Mouse (Mus musculus): ENCODE measurements around the gene Tmem117. TPM values are rescaled to one million over a fixed set of nuclear protein-coding genes. Genes with fewer than 3 reads are reported as not detected.

The Tmem117 gene
- total RNA-seq, 2 experiments from 2014 or later = 16.9 to 19.2 TPM

DNA sequence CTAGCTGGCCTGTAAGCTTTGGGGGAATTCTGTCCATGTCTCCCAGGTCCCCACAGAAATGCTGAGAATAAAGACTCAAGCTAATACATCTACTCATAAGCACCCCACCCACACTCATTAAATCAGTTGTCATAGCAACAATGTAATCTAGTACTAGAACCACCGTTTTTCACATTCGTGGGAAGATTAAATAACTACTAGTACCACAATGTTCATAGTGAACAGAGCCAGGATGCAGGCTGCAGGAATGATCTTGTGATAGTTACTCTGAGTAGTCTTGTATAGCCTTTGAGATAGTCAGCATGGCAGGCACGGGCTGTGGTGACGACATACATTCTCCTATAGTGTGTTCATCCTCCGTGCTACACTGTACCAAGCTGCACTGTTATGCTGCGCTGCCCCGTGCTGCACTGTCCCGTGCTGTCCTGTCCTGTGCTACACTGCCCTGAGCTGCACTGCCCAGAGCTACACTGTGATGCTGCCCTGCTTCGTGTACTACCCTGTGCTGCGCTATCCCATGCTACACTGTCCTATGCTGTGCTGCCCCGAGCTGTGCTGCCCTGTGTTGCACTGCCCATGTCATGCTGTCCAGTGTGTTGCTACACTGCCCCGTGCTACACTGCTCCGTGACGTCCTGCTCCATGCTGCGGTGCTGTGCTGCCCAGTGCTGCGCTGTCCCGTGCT, 507.0 kb downstream of the Tmem117 start:
- intact Hi-C loops (cut with DNase I) = no loop called here
- Histone ChIP-seq H3K4me3 (no peak overlapping the region), H3K27ac (no peak overlapping the region)
- TF ChIP-seq CTCF (IDR thresholded peaks at IDR 0.05) = no peak
- no peak for DNase-seq

DNA sequence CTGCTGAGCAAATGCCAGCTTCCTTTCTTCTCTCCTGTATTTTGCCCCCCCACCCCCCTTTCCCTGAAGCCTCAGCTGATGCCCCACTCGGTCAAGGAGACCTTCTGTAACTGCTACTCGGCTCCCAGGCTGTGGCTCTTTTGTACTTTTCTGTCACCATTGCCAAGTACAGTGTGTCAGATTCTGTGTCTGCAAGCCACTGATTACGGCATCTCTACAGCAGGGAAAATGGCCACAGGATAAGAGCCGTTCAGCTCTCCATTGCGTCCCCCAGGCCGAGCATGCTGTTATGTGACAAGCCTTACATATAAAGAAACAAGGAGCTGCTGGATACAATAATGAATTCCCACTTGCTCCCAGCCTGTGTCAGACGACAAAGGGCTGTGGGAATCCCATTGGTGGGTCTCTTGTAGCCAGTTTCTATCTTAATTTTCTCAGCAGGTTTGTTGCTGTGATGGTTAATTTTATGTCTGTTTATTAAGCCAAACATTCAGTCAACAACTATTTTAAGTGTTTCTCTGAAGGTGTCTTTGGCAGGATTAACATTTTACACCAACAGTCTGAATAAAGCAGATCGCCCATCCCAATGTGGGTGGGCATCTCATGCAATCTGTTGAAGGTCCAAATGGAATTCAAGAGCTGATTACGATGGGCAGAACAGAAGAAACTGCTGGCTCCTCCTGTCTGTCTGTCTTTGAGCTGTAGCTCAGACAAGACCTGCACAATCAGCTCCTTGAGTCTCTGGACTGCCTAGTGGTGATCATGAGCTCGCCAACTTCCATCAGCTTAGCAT, 508.2 kb downstream of the Tmem117 start:
- no peak for TF ChIP-seq CTCF (IDR thresholded peaks at IDR 0.05)
- DNase-seq = no peak
- intact Hi-C loops (cut with DNase I) = no loop called here
- Histone ChIP-seq H3K4me3 (no peak overlapping the region), H3K27ac (no peak overlapping the region)

DNA sequence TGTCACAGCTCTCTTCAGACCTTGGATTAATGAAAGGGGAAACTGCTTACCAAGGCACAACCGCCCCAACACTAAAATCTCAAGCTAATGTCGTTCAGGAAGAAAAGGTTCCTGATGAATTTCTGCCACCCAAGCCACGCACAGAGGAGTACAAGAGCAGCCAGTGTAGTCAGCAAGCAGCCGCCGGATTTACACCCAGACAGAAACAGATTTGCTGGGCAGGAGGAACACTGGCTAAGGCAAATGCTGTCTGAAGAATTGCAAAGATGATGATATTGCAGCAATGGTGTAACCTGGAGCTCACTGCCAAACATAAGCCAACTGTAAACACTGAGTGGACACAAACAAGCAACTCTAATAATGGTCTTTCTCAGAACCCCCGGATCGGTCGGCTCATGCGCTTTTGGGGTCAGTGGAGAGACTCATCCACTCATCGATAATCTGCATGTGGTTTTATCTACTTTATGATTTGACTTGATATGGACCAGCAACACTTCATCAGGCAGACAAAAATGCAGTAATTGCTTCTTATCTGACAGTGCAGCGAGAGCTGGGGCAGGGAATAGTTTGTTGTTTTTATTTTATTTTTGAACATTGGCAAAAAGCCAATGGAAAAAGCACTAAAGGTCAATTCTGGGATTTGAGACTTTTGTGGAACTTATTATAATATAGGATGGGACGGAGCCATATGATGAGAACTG, 509.8 kb downstream of the Tmem117 start:
- DNase-seq = no peak
- Histone ChIP-seq H3K4me3 (no peak overlapping the region), H3K27ac (no peak overlapping the region)
- TF ChIP-seq CTCF (IDR thresholded peaks at IDR 0.05) = no peak
- intact Hi-C loops (cut with DNase I) = no loop called here

DNA sequence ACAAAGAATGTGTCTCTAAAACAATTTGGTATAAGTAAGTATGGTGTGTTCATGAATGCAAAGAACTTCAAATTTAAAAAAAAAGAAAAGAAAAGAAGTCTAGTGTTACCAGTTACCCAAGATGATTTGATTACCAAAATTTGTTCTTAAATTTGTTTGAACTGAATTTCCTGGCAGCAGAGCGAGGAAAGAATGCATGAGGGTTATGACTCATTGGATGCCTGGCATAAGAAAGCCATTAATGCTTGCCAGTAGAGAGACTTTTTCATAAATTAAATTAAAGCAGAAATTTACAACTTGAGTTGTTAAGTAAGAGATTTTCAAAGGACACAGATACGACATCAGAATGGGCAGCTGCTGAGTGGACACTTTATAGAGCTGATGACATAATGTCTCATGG, 515.1 kb downstream of the Tmem117 start:
- DNase-seq = no peak
- Histone ChIP-seq H3K4me3 (no peak overlapping the region), H3K27ac (no peak overlapping the region)
- intact Hi-C loops (cut with DNase I) = no loop called here
- TF ChIP-seq CTCF (IDR thresholded peaks at IDR 0.05) = no peak

DNA sequence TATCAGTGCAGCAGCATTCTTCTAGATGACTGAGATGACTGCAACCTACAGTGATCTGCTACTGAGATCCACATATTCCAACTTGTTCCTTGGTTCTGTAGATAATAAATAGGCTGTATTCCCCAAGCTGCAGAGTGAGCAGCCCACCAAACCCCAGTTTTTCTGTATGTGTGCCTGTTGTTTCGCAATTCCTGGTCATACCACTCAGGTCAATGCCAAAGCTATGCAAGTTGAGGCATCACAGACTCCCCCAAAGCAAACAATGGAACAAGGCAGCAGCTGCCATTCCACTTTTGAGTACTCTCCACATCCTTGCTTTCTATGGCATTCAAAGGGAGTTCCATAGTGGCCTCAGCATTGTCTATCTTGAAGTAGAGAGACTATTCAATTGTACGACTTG, 516.1 kb downstream of the Tmem117 start:
- no peak for TF ChIP-seq CTCF (IDR thresholded peaks at IDR 0.05)
- DNase-seq = no peak
- intact Hi-C loops (cut with DNase I) = no loop called here
- H3K27ac ChIP-seq = no peak overlapping the region
- H3K4me3 ChIP-seq = no peak overlapping the region

Other genes with a start within 250 kb of the Tmem117 start
- gene Adamts20, start 163.8 kb upstream of the Tmem117 start, total RNA-seq (2021) = 1 to 10 TPM; 2.9 to 5.4 TPM
- gene Pus7l, start 85.7 kb upstream of the Tmem117 start, total RNA-seq (2021) = 1 to 10 TPM; 1.5 TPM
- 1 to 10 TPM; 2.3 to 2.6 TPM for gene Irak4, start 85.6 kb upstream of the Tmem117 start, total RNA-seq (2021)
- gene Twf1, start 39.3 kb upstream of the Tmem117 start, total RNA-seq (2021) = 10 to 100 TPM in 1 of 2 experiments, 1 to 10 TPM in 1; 9.5 to 10.0 TPM